Mouse (Mus musculus) midbrain, postnatal 0 days (tissue): ENCODE measurements around the gene Cd8b1. TPM values are rescaled to one million over a fixed set of nuclear protein-coding genes. Genes with fewer than 3 reads are reported as not detected.

Experiments
- ATAC-seq: fragments of 200-750 bp; cut with Nextera tagmentation; 2 replicates; pipeline ENCODE4 v1.8.0; 2017; ENCODE audit warnings: moderate number of reproducible peaks, mild to moderate bottlenecking, moderate TSS enrichment, moderate library complexity; ENCODE audit not compliant: low FRiP score
- DNase-seq: peaks from one replicate; pipeline ENCODE4 v3.0.0-alpha.2; 2015; ENCODE audit warnings: low spot score
- H3K27ac ChIP-seq: fragments of 300-500 bp; sonication (generic); 2 replicates; pipeline ENCODE4 v1.5.1; 2014; ENCODE audit warnings: low read depth, mild to moderate bottlenecking, low read length, mixed read lengths
- H3K27me3 ChIP-seq: fragments of 300-500 bp; sonication (generic); 2 replicates; pipeline ENCODE4 v1.6.1; 2014; ENCODE audit warnings: low read length, control low read depth, mixed read lengths; ENCODE audit not compliant: insufficient read depth
- H3K36me3 ChIP-seq: fragments of 300-500 bp; sonication (generic); 2 replicates; pipeline ENCODE4 v1.6.1; 2014; ENCODE audit warnings: low read length, control low read depth, mixed read lengths; ENCODE audit not compliant: insufficient read depth
- H3K4me1 ChIP-seq: fragments of 300-500 bp; sonication (generic); 2 replicates; pipeline ENCODE4 v1.6.1; 2014; ENCODE audit warnings: mild to moderate bottlenecking, control low read depth, antibody characterized with exemption, low read length, mixed read lengths; ENCODE audit not compliant: insufficient read depth
- H3K4me2 ChIP-seq: fragments of 300-500 bp; sonication (generic); 2 replicates; pipeline ENCODE4 v1.6.1; 2014; ENCODE audit warnings: low read depth, mild to moderate bottlenecking, low read length, mixed read lengths; ENCODE audit not compliant: poor library complexity, severe bottlenecking
- H3K4me3 ChIP-seq: fragments of 300-500 bp; sonication (generic); 2 replicates; pipeline ENCODE4 v1.5.1; 2014; ENCODE audit warnings: low read depth, mild to moderate bottlenecking, low read length, moderate library complexity
- H3K9ac ChIP-seq: fragments of 300-500 bp; sonication (generic); replicated peaks from 2 replicates; pipeline ENCODE4 v1.6.1; 2014; ENCODE audit warnings: mild to moderate bottlenecking, low read length, moderate library complexity, mixed read lengths; ENCODE audit not compliant: poor library complexity, severe bottlenecking
- H3K9me3 ChIP-seq: fragments of 300-500 bp; sonication (generic); 2 replicates; pipeline ENCODE4 v1.6.1; 2016; ENCODE audit warnings: low read length, control low read depth
- CTCF ChIP-seq: IDR thresholded peaks from 2 replicates; pipeline ENCODE4 v1.5.1; 2016; ENCODE audit warnings: antibody characterized with exemption, mild to moderate bottlenecking
- WGBS: fragments of 180-500 bp; shearing (Covaris S2); extraction: QIAGEN DNeasy Blood & Tissue Kit; methylation state at CpG from one replicate; pipeline ENCODE4 v1.1.7; 2014; 5-methylcytosine and 5-hydroxymethylcytosine counted together
- polyA plus RNA-seq: library from polyadenylated mRNA; unstranded; fragments of >200 nt; fragmentation: Nextera tagmentation; extraction: Ambion mirVana; gene quantifications from 2 replicates; pipeline ENCODE4 v1.2.1, GENCODE M21; 2015
- total RNA-seq: library from RNA; depleted of rRNA; stranded (reverse); fragments of >200 nt; gene quantifications from 2 replicates; pipeline ENCODE4 v1.2.3, GENCODE M21; 2014

Cd8b1 gene
- total and polyA plus RNA-seq, 2 experiments from 2014 or later = not detected

- Histone ChIP-seq H3K27ac (no peak overlapping the region), H3K27me3 (no peaks in the 10 kb centered on the region)
Observed at GRCm38 (mm10) chr6:71298051-71298450, 24.5 kb upstream of the Cd8b1 start.

GRCm38 (mm10) chr6:71298751-71299150 is 23.8 kb upstream of the Cd8b1 start:
- H3K9me3 ChIP-seq = no peaks in the 10 kb centered on the region
- 39% methylated on average over 3 of the region's 3 CpGs for WGBS
- H3K4me1 ChIP-seq = no peaks in the 10 kb centered on the region
- no peak overlapping the region for H3K27ac ChIP-seq
- no peak overlapping the region for H3K9ac ChIP-seq
- H3K27me3 ChIP-seq = no peaks in the 10 kb centered on the region
- TF ChIP-seq CTCF = peak; percentile 62
- no peak for ATAC-seq
- no peaks in the 10 kb centered on the region for H3K36me3 ChIP-seq
- peak; percentile 18 for DNase-seq
- no peak overlapping the region for H3K4me2 ChIP-seq
- H3K4me3 ChIP-seq = no peak overlapping the region

More at GRCm38 (mm10) chr6:71298051-71298450, 24.5 kb upstream of the Cd8b1 start:
- TF ChIP-seq CTCF = no peak
- no peak for DNase-seq
- no peaks in the 10 kb centered on the region for H3K4me1 ChIP-seq
- no peak for ATAC-seq
- H3K9ac ChIP-seq = no peak overlapping the region
- no peak overlapping the region for H3K4me3 ChIP-seq
- H3K9me3 ChIP-seq = no peaks in the 10 kb centered on the region
- no peaks in the 10 kb centered on the region for H3K36me3 ChIP-seq
- H3K4me2 ChIP-seq = no peak overlapping the region
- 71% methylated on average over 2 of the region's 2 CpGs for WGBS

- peak; percentile 39; the same call in 1 of the 2 replicates for TF ChIP-seq CTCF
- Histone ChIP-seq H3K4me2 (no peak overlapping the region), H3K9me3 (no peaks in the 10 kb centered on the region), H3K36me3 (no peaks in the 10 kb centered on the region), H3K9ac (no peak overlapping the region), H3K4me1 (no peaks in the 10 kb centered on the region), H3K27ac (no peak overlapping the region), H3K27me3 (no peaks in the 10 kb centered on the region), H3K4me3 (no peak overlapping the region)
- ATAC-seq (no peak), DNase-seq (no peak)
- 76% methylated on average over 6 of the region's 6 CpGs for WGBS
Observed at GRCm38 (mm10) chr6:71302097-71302731, 20.4 kb upstream of the Cd8b1 start.

- Histone ChIP-seq H3K4me1 (no peaks in the 10 kb centered on the region), H3K36me3 (no peaks in the 10 kb centered on the region), H3K9me3 (no peaks in the 10 kb centered on the region), H3K27me3 (no peaks in the 10 kb centered on the region), H3K27ac (no peak overlapping the region), H3K4me2 (no peak overlapping the region), H3K4me3 (no peak overlapping the region), H3K9ac (no peak overlapping the region)
- ATAC-seq (no peak), DNase-seq (no peak)
- 90% methylated on average over 8 of the region's 8 CpGs for WGBS
- no peak for TF ChIP-seq CTCF
Observed at GRCm38 (mm10) chr6:71307486-71307885, 15.1 kb upstream of the Cd8b1 start.

GRCm38 (mm10) chr6:71321826-71322283 is 733 bp upstream of the Cd8b1 start, which contains the start of gene Smyd1:
Gene Smyd1, minus strand, starts transcription at chr6:71322233.
- 92% methylated on average over 3 of the region's 3 CpGs for WGBS
- no peak for TF ChIP-seq CTCF
- no peak within 1 kb of the TSS for H3K9ac ChIP-seq
- H3K4me1 ChIP-seq = no peaks in the 10 kb centered on the region
- H3K36me3 ChIP-seq = no peaks in the 10 kb centered on the region
- H3K4me3 ChIP-seq = no peak within 1 kb of the TSS
- H3K9me3 ChIP-seq = no peaks in the 10 kb centered on the region
- H3K4me2 ChIP-seq = no peak within 1 kb of the TSS
- no peaks in the 10 kb centered on the region for H3K27me3 ChIP-seq
- H3K27ac ChIP-seq = no peak within 1 kb of the TSS
- DNase-seq (no peak), ATAC-seq (no peak)

GRCm38 (mm10) chr6:71324816-71325215 is 2.2 kb downstream of the Cd8b1 start:
- Histone ChIP-seq H3K4me3 (no peak overlapping the region), H3K36me3 (no peaks in the 10 kb centered on the region), H3K27me3 (no peaks in the 10 kb centered on the region), H3K4me1 (no peaks in the 10 kb centered on the region), H3K27ac (no peak overlapping the region), H3K9ac (no peak overlapping the region), H3K4me2 (no peak overlapping the region), H3K9me3 (no peaks in the 10 kb centered on the region)
- 91% methylated on average over 9 of the region's 9 CpGs for WGBS
- ATAC-seq (no peak), DNase-seq (no peak)
- no peak for TF ChIP-seq CTCF
